Mouse (Mus musculus) thymus, adult 2 months (tissue): ENCODE data around the gene Smok2b.
"Not testable (repeated sequence)": the region's sequence is repeated elsewhere in the genome, so short reads cannot be mapped to it uniquely, and the experiment has no call there.

Experiments
- CTCF ChIP-seq: fragments of 200-500 bp; IDR thresholded peaks from 2 replicates; pipeline ENCODE4 v1.5.1; 2012; ENCODE audit warnings: mild to moderate bottlenecking, control low read depth, low read length, moderate library complexity, borderline replicate concordance; ENCODE audit not compliant: control insufficient read depth, poor library complexity, insufficient read depth; ENCODE audit errors: extremely low read depth
- POLR2A ChIP-seq: fragments of 200-500 bp; IDR thresholded peaks from 2 replicates; pipeline ENCODE4 v1.6.1; 2012; ENCODE audit warnings: mild to moderate bottlenecking, low read length, control low read depth, moderate library complexity; ENCODE audit not compliant: control insufficient read depth, poor library complexity, insufficient read depth; ENCODE audit errors: extremely low read depth

GRCm38 (mm10) chr17:13186541-13186940, 43.5 kb upstream of the Smok2b start:
- TF ChIP-seq POLR2A, CTCF: not testable (repeated sequence)
